Mouse (Mus musculus): ENCODE results near the gene BC029722. TPM values are rescaled to one million over a fixed set of nuclear protein-coding genes. Genes with fewer than 3 reads are reported as not detected.

The BC029722 gene
- total RNA-seq, 2 experiments from 2014 or later = 58.7 to 62.3 TPM

GRCm38 (mm10) chr2:155787949-155788931, 31.0 kb downstream of the BC029722 start:
- intact Hi-C loops (cut with DNase I) = no loop called here
- no peak for DNase-seq (ENCODE audit: low spot score in 2 of 2)

GRCm38 (mm10) chr2:155786905-155787304, 32.3 kb downstream of the BC029722 start:
- intact Hi-C loops (cut with DNase I) = no loop called here
- no peak for DNase-seq (ENCODE audit: low spot score in 2 of 2)

GRCm38 (mm10) chr2:155784534-155784933, 34.7 kb downstream of the BC029722 start:
- peak; percentile 56 to 88 for DNase-seq (ENCODE audit: low spot score in 2 of 2)
- intact Hi-C loops (cut with DNase I) = no loop called here

GRCm38 (mm10) chr2:155779506-155779905, 39.7 kb downstream of the BC029722 start:
- intact Hi-C loops (cut with DNase I) = loop anchor here (5.0 kb wide), 1 partner anchor 33 kb away; no protein-coding TSS in a partner anchor
- no peak for DNase-seq (ENCODE audit: low spot score in 2 of 2)

DNA sequence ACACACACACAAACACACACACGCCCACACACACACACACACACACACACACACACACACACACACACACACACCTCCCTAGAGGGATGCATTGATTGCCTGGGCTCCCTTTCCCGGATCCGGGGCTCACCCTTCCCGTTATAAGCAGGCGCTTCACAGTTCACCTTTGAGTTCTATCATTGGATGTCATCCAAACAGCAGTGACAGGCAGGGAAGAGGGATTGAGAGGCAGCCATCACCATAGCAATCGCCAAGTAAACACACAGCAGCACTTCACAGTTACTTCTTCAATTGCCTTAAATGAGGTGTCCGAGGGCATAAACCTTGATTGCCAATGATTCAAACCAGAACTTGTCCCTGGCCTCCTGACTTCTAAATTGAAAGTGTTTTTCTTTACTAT, 40.2 kb downstream of the BC029722 start:
- no peak for DNase-seq (ENCODE audit: low spot score in 2 of 2)
- intact Hi-C loops (cut with DNase I) = loop anchor here (5.0 kb wide), 1 partner anchor 33 kb away; no protein-coding TSS in a partner anchor

GRCm38 (mm10) chr2:155778004-155778403, 41.2 kb downstream of the BC029722 start:
- intact Hi-C loops (cut with DNase I) = loop anchor here (5.0 kb wide), 1 partner anchor 34 kb away; no protein-coding TSS in a partner anchor
- no peak for DNase-seq (ENCODE audit: low spot score in 2 of 2)

DNA sequence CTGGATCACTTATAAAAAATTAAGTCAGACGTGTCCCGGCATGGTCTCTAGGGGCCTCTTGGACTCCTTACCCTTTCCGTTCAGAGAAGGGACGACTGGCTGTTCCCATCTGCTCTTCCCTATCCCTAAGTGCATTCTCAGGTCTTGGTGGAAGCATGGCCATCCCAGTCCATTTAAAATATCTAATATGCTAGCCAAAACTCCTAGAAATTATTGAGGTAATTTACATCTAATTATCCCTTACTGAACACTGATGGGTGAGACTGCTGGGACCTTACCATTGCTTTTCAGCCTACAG, 41.6 kb downstream of the BC029722 start:
- intact Hi-C loops (cut with DNase I) = loop anchor here (5.0 kb wide), 1 partner anchor 35 kb away; no protein-coding TSS in a partner anchor

DNA sequence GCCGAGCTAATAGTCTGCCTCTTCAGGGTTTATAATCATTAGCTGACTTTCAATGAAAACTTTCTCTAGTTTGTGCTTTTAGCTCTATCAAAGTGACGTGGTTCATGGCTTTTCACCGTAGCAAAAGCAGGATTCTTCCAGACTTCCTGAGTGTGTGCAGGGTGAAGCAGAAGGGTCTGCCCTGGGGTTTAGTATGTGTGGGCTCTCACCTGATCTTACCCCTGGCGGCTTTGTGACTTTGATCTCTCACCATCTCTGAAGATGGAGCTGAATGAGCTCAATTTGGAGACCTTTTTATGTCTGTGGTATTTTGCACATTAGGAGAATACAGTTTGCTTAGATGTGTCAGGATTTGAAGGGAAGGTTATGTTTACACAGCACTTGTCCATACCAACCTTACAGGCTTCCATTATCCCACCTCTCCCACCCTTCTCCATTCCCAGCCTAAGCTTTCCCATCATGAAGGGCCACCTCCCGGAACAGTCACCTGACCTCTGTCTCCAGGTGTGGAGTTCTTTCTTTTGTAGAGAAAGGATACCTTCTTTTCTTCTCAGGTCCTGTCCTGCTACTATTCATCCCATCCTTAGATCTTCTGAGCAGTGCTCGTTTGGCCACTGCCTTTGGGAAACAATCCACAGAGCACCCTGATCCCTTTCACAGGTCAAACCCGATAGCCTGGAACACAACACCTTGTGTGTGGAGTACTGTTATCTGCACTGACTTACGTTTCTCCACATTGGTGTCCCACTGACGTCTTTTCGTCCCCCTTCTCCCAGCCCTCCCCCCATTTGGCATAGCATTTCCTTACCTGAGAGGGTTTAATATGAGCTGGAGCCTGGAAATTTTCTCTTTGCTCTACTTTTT, 42.2 kb downstream of the BC029722 start:
- intact Hi-C loops (cut with DNase I) = loop anchor here (5.0 kb wide), 1 partner anchor 35 kb away; no protein-coding TSS in a partner anchor
- DNase-seq (ENCODE audit: low spot score in 2 of 2) = no peak

More for the DNA sequence above, 41.6 kb downstream of the BC029722 start:
- DNase-seq (ENCODE audit: low spot score in 2 of 2) = no peak

GRCm38 (mm10) chr2:155775685-155776263, 43.5 kb downstream of the BC029722 start:
- peak; percentile 52 to 59 for DNase-seq (ENCODE audit: low spot score in 2 of 2)
- intact Hi-C loops (cut with DNase I) = loop anchor here (5.0 kb wide), 1 partner anchor 37 kb away; no protein-coding TSS in a partner anchor

GRCm38 (mm10) chr2:155774927-155775684, 44.1 kb downstream of the BC029722 start, which contains the start of gene Mmp24:
Mmp24 (plus strand) TSS chr2:155775342.
- intact Hi-C loops (cut with DNase I) = loop anchor here (5.0 kb wide), 1 partner anchor 37 kb away; no protein-coding TSS in a partner anchor
- no peak for DNase-seq (ENCODE audit: low spot score in 2 of 2)

GRCm38 (mm10) chr2:155774261-155774926, 44.8 kb downstream of the BC029722 start:
- intact Hi-C loops (cut with DNase I) = no loop called here
- DNase-seq (ENCODE audit: low spot score in 2 of 2) = no peak

DNA sequence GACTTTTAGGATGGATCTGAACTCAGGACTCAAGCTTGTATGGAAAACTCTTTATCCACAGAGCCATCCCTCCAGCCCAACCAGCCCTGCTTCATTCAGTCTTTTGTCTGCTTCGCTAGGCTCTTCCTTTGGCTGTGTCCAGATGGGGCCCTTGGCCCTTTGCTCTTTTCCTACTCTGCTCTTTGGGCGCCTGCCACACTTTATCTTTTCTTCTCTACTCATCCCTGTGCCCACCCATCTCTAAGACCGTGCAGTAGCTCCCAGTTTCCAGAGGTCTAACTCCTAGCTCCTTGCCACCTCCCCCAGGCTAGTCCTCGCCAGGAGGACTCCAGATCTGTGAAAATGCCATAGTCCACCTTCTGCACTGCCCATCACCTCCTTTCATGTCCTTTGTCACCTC, 45.6 kb downstream of the BC029722 start:
- no peak for DNase-seq (ENCODE audit: low spot score in 2 of 2)
- intact Hi-C loops (cut with DNase I) = no loop called here

Other genes starting within 250 kb of the BC029722 start
- gene Gss, start 226.6 kb downstream of the BC029722 start, total RNA-seq (2021) = 10 to 100 TPM; 12.9 to 14.4 TPM
- 1 to 10 TPM; 3.8 to 5.3 TPM for gene Myh7b, start 208.2 kb downstream of the BC029722 start, total RNA-seq (2021)
- 100 to 1,000 TPM; 146 to 147 TPM for gene Trpc4ap, start 127.0 kb downstream of the BC029722 start, total RNA-seq (2021)
- gene Edem2, start 90.0 kb downstream of the BC029722 start, total RNA-seq (2021) = 10 to 100 TPM; 16.9 to 19.2 TPM
- gene Gm17581, start 83.6 kb downstream of the BC029722 start, total RNA-seq (2021) = not detected
- gene Procr, start 68.3 kb downstream of the BC029722 start, total RNA-seq (2021) = 1 to 10 TPM in 1 of 2 experiments, under 1 TPM in 1; 0.96 to 1.3 TPM
- gene Mmp24, start 44.1 kb downstream of the BC029722 start, total RNA-seq (2021) = 10 to 100 TPM; 37.2 to 38.8 TPM
- gene Eif6, start 7.5 kb upstream of the BC029722 start, total RNA-seq (2021) = 10 to 100 TPM; 57.5 to 71.9 TPM
- not detected for gene Fam83c, start 15.4 kb upstream of the BC029722 start, total RNA-seq (2021)
- gene Uqcc1, start 110.9 kb upstream of the BC029722 start, total RNA-seq (2021) = 10 to 100 TPM; 59.7 to 61.8 TPM
- gene Gm15557, start 121.3 kb upstream of the BC029722 start, total RNA-seq (2021) = not detected
- under 1 TPM in 1 of 2 experiments, not detected in 1; 0.23 TPM for gene Gdf5, start 125.9 kb upstream of the BC029722 start, total RNA-seq (2021)
- gene Cep250, start 137.0 kb upstream of the BC029722 start, total RNA-seq (2021) = 10 to 100 TPM; 15.8 to 18.4 TPM
- gene 6430550D23Rik, start 188.6 kb upstream of the BC029722 start, total RNA-seq (2021) = 1 to 10 TPM; 1.5 to 2.1 TPM
- 100 to 1,000 TPM; 199 to 206 TPM for gene Ergic3, start 188.6 kb upstream of the BC029722 start, total RNA-seq (2021)
- not detected for gene Fer1l4, start 233.5 kb upstream of the BC029722 start, total RNA-seq (2021)
- gene Spag4, start 245.7 kb upstream of the BC029722 start, total RNA-seq (2021) = 1 to 10 TPM; 3.6 to 4.2 TPM